Mouse (Mus musculus): ENCODE results near the gene Jmjd1c. TPM values are rescaled to one million over a fixed set of nuclear protein-coding genes. Genes with fewer than 3 reads are reported as not detected.

The Jmjd1c gene
- polyA plus RNA-seq, 1 experiment from 2014 or later = 36.7 TPM

- Histone ChIP-seq H3K27ac (no peak overlapping the region), H3K4me1 (replicated peaks) (peaks cover 15% of the 10 kb centered on the region), H3K4me3 (no peak overlapping the region), H3K9me3 (no peaks in the 10 kb centered on the region), H3K36me3 (no peaks in the 10 kb centered on the region), H3K27me3 (ENCODE audit: insufficient read depth, poor library complexity, severe bottlenecking) (no peaks in the 10 kb centered on the region)
- WGBS = 64% methylated on average over 4 of the region's 4 CpGs
- DNase-seq (ENCODE audit: low spot score) = no peak
Observed at GRCm38 (mm10) chr10:67079030-67079429, 16.9 kb upstream of the Jmjd1c start.

- Histone ChIP-seq H3K27me3 (ENCODE audit: insufficient read depth, poor library complexity, severe bottlenecking) (no peaks in the 10 kb centered on the region), H3K4me3 (no peak overlapping the region), H3K4me1 (replicated peaks) (peaks cover 24% of the 10 kb centered on the region), H3K27ac (no peak overlapping the region), H3K36me3 (no peaks in the 10 kb centered on the region), H3K9me3 (no peaks in the 10 kb centered on the region)
- no peak for DNase-seq (ENCODE audit: low spot score)
- 91% methylated on average over 18 of the region's 18 CpGs for WGBS
Observed at GRCm38 (mm10) chr10:67081206-67082007, 14.5 kb upstream of the Jmjd1c start.

GRCm38 (mm10) chr10:67082531-67082930 is 13.4 kb upstream of the Jmjd1c start:
- Histone ChIP-seq H3K36me3 (peaks cover 6% of the 10 kb centered on the region), H3K4me3 (no peak overlapping the region), H3K27ac (no peak overlapping the region), H3K9me3 (no peaks in the 10 kb centered on the region), H3K27me3 (ENCODE audit: insufficient read depth, poor library complexity, severe bottlenecking) (no peaks in the 10 kb centered on the region), H3K4me1 (replicated peaks) (peaks cover 27% of the 10 kb centered on the region)
- no peak for DNase-seq (ENCODE audit: low spot score)
- WGBS = 67% methylated on average over 4 of the region's 4 CpGs

- H3K4me3 ChIP-seq = no peak overlapping the region
- no peaks in the 10 kb centered on the region for H3K9me3 ChIP-seq
- H3K27ac ChIP-seq = no peak overlapping the region
- 68% methylated on average over 10 of the region's 10 CpGs for WGBS
- H3K36me3 ChIP-seq = peaks cover 11% of the 10 kb centered on the region
- peaks cover 27% of the 10 kb centered on the region for H3K4me1 ChIP-seq (replicated peaks)
- DNase-seq (ENCODE audit: low spot score) = no peak
- no peaks in the 10 kb centered on the region for H3K27me3 ChIP-seq (ENCODE audit: insufficient read depth, poor library complexity, severe bottlenecking)
Observed at GRCm38 (mm10) chr10:67083446-67084166, 12.3 kb upstream of the Jmjd1c start.

- no peak for DNase-seq (ENCODE audit: low spot score)
Observed at GRCm38 (mm10) chr10:67085124-67085523, 10.8 kb upstream of the Jmjd1c start.

GRCm38 (mm10) chr10:67085916-67086315 is 10.0 kb upstream of the Jmjd1c start:
- Histone ChIP-seq H3K9me3 (no peaks in the 10 kb centered on the region), H3K4me1 (replicated peaks) (peaks cover 21% of the 10 kb centered on the region), H3K36me3 (peaks cover 23% of the 10 kb centered on the region), H3K4me3 (no peak overlapping the region), H3K27me3 (ENCODE audit: insufficient read depth, poor library complexity, severe bottlenecking) (no peaks in the 10 kb centered on the region), H3K27ac (no peak overlapping the region)
- WGBS = 90% methylated on average over 7 of the region's 7 CpGs
- no peak for DNase-seq (ENCODE audit: low spot score)

More at GRCm38 (mm10) chr10:67085124-67085523, 10.8 kb upstream of the Jmjd1c start:
- whole genome bisulfite sequencing = 88% methylated on average over 10 of the region's 10 CpGs
- Histone ChIP-seq H3K4me3 (no peak overlapping the region), H3K4me1 (replicated peaks) (peaks cover 21% of the 10 kb centered on the region), H3K36me3 (peaks cover 17% of the 10 kb centered on the region), H3K27me3 (ENCODE audit: insufficient read depth, poor library complexity, severe bottlenecking) (no peaks in the 10 kb centered on the region), H3K27ac (no peak overlapping the region), H3K9me3 (no peaks in the 10 kb centered on the region)

GRCm38 (mm10) chr10:67087447-67088226 is 8.3 kb upstream of the Jmjd1c start:
- DNase-seq (ENCODE audit: low spot score) = no peak
- Histone ChIP-seq H3K27ac (no peak overlapping the region), H3K9me3 (no peaks in the 10 kb centered on the region), H3K4me1 (replicated peaks) (peaks cover 21% of the 10 kb centered on the region), H3K4me3 (no peak overlapping the region), H3K36me3 (peaks cover 28% of the 10 kb centered on the region), H3K27me3 (ENCODE audit: insufficient read depth, poor library complexity, severe bottlenecking) (no peaks in the 10 kb centered on the region)
- 93% methylated on average over 5 of the region's 5 CpGs for WGBS

GRCm38 (mm10) chr10:67090611-67091010 is 5.3 kb upstream of the Jmjd1c start:
- peaks cover 15% of the 10 kb centered on the region; the same call in 1 of the 2 replicates for H3K4me1 ChIP-seq (replicated peaks)
- DNase-seq (ENCODE audit: low spot score) = no peak
- H3K27me3 ChIP-seq (ENCODE audit: insufficient read depth, poor library complexity, severe bottlenecking) = no peaks in the 10 kb centered on the region
- peaks cover 34% of the 10 kb centered on the region for H3K36me3 ChIP-seq
- no peak overlapping the region for H3K27ac ChIP-seq
- no peaks in the 10 kb centered on the region for H3K9me3 ChIP-seq
- 90% methylated on average over 4 of the region's 4 CpGs for WGBS
- no peak overlapping the region for H3K4me3 ChIP-seq

- Histone ChIP-seq H3K27ac (no peak overlapping the region), H3K4me3 (no peak overlapping the region), H3K36me3 (peaks cover 20% of the 10 kb centered on the region), H3K9me3 (no peaks in the 10 kb centered on the region), H3K27me3 (ENCODE audit: insufficient read depth, poor library complexity, severe bottlenecking) (no peaks in the 10 kb centered on the region), H3K4me1 (replicated peaks) (peaks cover 40% of the 10 kb centered on the region)
- DNase-seq (ENCODE audit: low spot score) = no peak
- WGBS = 93% methylated on average over 7 of the region's 7 CpGs
Observed at GRCm38 (mm10) chr10:67094922-67095321, 1.0 kb upstream of the Jmjd1c start.

- no peaks in the 10 kb centered on the region for H3K27me3 ChIP-seq (ENCODE audit: insufficient read depth, poor library complexity, severe bottlenecking)
- peak within 1 kb of the TSS; percentile 87 for H3K4me3 ChIP-seq
- peaks cover 8% of the 10 kb centered on the region; the same call in 1 of the 2 replicates for H3K36me3 ChIP-seq
- peak within 1 kb of the TSS; percentile 100 for H3K27ac ChIP-seq
- WGBS = 1% methylated on average over 97 of the region's 97 CpGs
- peak; percentile 74 for DNase-seq (ENCODE audit: low spot score)
- no peaks in the 10 kb centered on the region for H3K9me3 ChIP-seq
- peaks cover 59% of the 10 kb centered on the region for H3K4me1 ChIP-seq (replicated peaks)
Observed at GRCm38 (mm10) chr10:67096621-67097436, 904 bp downstream of the Jmjd1c start, which contains the start of gene Reep3. Gene Reep3, minus strand, starts transcription at chr10:67096945.

GRCm38 (mm10) chr10:67097437-67098150 is 1.7 kb downstream of the Jmjd1c start:
- peaks cover 7% of the 10 kb centered on the region; the same call in 1 of the 2 replicates for H3K36me3 ChIP-seq
- H3K27me3 ChIP-seq (ENCODE audit: insufficient read depth, poor library complexity, severe bottlenecking) = no peaks in the 10 kb centered on the region
- peaks cover 67% of the 10 kb centered on the region for H3K4me1 ChIP-seq (replicated peaks)
- no peak for DNase-seq (ENCODE audit: low spot score)
- H3K27ac ChIP-seq = peak overlapping the region; percentile 100
- H3K4me3 ChIP-seq = peak overlapping the region; percentile 87
- under 1% methylated on average over 15 of the region's 15 CpGs for WGBS
- H3K9me3 ChIP-seq = no peaks in the 10 kb centered on the region
